Mouse (Mus musculus) liver, postnatal 0 days (tissue): ENCODE results near the gene Gnptab. TPM values are rescaled to one million over a fixed set of nuclear protein-coding genes. Genes with fewer than 3 reads are reported as not detected.
A peak's percentile ranks its signal among the peaks of the same experiment; 100 is the strongest.

ENCODE experiments used
- ATAC-seq: fragments of 200-750 bp; cut with Nextera tagmentation; 2 replicates; pipeline ENCODE4 v1.8.0; 2017; ENCODE audit warnings: mild to moderate bottlenecking, moderate library complexity
- DNase-seq: peaks from one replicate; pipeline ENCODE4 v3.0.0-alpha.2; 2016
- H3K27ac ChIP-seq: fragments of 300-500 bp; sonication (generic); 2 replicates; pipeline ENCODE4 v1.5.1; 2014; ENCODE audit warnings: antibody characterized with exemption, moderate library complexity, mild to moderate bottlenecking, low read depth
- H3K27me3 ChIP-seq: fragments of 300-500 bp; sonication (generic); 2 replicates; pipeline ENCODE4 v1.6.1; 2014; ENCODE audit warnings: low read length, control low read depth, mixed read lengths; ENCODE audit not compliant: insufficient read depth
- H3K36me3 ChIP-seq: fragments of 300-500 bp; sonication (generic); replicated peaks from 2 replicates; pipeline ENCODE4 v1.6.1; 2014; ENCODE audit warnings: mild to moderate bottlenecking, control low read depth, low read length, moderate library complexity, mixed read lengths; ENCODE audit not compliant: insufficient read depth
- H3K4me1 ChIP-seq: fragments of 300-500 bp; sonication (generic); 2 replicates; pipeline ENCODE4 v1.6.1; 2014; ENCODE audit warnings: antibody characterized with exemption, mild to moderate bottlenecking, control low read depth; ENCODE audit not compliant: insufficient read depth
- H3K4me2 ChIP-seq: fragments of 300-500 bp; sonication (generic); 2 replicates; pipeline ENCODE4 v1.6.1; 2014; ENCODE audit warnings: low read depth, mild to moderate bottlenecking, low read length, moderate library complexity, mixed read lengths
- H3K4me3 ChIP-seq: fragments of 300-500 bp; sonication (generic); 2 replicates; pipeline ENCODE4 v1.5.1; 2014; ENCODE audit warnings: low read depth, low read length
- H3K9ac ChIP-seq: fragments of 300-500 bp; sonication (generic); replicated peaks from 2 replicates; pipeline ENCODE4 v1.6.1; 2014; ENCODE audit warnings: mild to moderate bottlenecking, moderate library complexity
- H3K9me3 ChIP-seq: fragments of 300-500 bp; sonication (generic); 2 replicates; pipeline ENCODE4 v1.6.1; 2016; ENCODE audit warnings: mild to moderate bottlenecking, control low read depth, low read length, mixed read lengths
- CTCF ChIP-seq: sonication (generic); IDR thresholded peaks from 2 replicates; pipeline ENCODE4 v1.5.1; 2016; ENCODE audit warnings: antibody characterized with exemption, low read depth
- EP300 ChIP-seq: IDR thresholded peaks from 2 replicates; pipeline ENCODE4 v1.6.1; 2016; ENCODE audit warnings: antibody characterized with exemption, low read depth, mild to moderate bottlenecking
- WGBS: fragments of 180-500 bp; shearing (Covaris S2); extraction: QIAGEN DNeasy Blood & Tissue Kit; methylation state at CpG from one replicate; pipeline ENCODE4 v1.1.7; 2014; ENCODE audit not compliant: insufficient replicate concordance; 5-methylcytosine and 5-hydroxymethylcytosine counted together
- polyA plus RNA-seq: library from polyadenylated mRNA; unstranded; fragments of >200 nt; fragmentation: Nextera tagmentation; extraction: Ambion mirVana; gene quantifications from 2 replicates; pipeline ENCODE4 v1.2.1, GENCODE M21; 2015

Gene Gnptab
- polyA plus RNA-seq, result 1.5 and 1.8 TPM in 2 replicates

DNA sequence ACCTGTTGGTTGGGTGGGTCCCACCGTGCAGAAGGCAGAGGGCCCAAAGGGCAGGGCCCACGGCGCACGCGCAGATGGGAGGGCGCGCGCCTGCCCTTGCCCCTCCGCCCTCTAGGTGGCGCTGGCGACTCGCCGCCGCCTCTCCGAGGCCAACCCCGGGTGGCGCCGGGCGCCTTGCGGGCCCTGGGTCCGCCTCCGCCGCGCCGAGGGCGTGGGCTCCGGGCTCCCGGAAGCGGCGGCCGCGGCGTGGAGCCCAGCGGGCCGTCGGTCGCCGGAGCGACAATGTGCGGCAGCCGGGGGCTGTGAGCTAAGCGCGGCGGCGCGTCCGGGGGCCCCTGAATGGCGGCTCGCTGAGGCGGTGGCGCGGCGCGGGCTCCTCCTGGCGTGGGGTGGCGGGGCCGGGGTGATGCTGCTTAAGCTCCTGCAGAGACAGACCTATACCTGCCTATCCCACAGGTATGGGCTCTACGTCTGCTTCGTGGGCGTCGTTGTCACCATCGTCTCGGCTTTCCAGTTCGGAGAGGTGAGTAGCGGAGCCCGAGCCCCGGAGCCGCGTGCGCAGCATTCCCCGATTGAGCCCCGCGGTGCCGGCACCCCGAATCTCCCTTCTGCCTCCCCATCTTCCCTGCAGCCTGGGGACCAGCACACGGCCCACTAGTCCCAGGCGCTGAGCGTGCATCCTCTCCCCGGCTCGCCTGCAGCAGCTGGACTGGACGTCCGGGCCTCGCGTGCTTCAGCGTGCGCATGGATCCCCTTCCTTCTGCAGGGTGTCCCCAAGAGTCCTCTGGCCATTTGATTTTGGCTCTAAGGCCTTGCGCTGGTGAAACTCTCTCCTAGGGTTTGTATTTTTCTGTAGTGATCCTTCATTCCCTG is at the start of gene Gnptab, which contains the start of gene Dram1:
TSS of gene Gnptab (plus strand) at position 120 of the 873 bp plus-strand sequence.
TSS of gene Dram1 (minus strand) at position 68 of the 873 bp plus-strand sequence.
- H3K27ac ChIP-seq, result peak within 1 kb of the TSS; percentile 31; the same call in 1 of the 2 replicates
- H3K9ac ChIP-seq, result peak within 1 kb of the TSS; percentile 74
- H3K4me3 ChIP-seq, result peak within 1 kb of the TSS; percentile 80
- H3K4me1 ChIP-seq, result peaks cover 13% of the 10 kb centered on the region
- H3K4me2 ChIP-seq, result peak within 1 kb of the TSS; percentile 85
- TF ChIP-seq CTCF (peak; percentile 90), EP300 (no peak)
- under 1% methylated on average over 57 of the region's 87 CpGs for WGBS
- H3K27me3 ChIP-seq, result no peaks in the 10 kb centered on the region
- no peaks in the 10 kb centered on the region for H3K36me3 ChIP-seq
- DNase-seq (peak; percentile 91), ATAC-seq (peak; percentile 92)
- H3K9me3 ChIP-seq, result no peaks in the 10 kb centered on the region

DNA sequence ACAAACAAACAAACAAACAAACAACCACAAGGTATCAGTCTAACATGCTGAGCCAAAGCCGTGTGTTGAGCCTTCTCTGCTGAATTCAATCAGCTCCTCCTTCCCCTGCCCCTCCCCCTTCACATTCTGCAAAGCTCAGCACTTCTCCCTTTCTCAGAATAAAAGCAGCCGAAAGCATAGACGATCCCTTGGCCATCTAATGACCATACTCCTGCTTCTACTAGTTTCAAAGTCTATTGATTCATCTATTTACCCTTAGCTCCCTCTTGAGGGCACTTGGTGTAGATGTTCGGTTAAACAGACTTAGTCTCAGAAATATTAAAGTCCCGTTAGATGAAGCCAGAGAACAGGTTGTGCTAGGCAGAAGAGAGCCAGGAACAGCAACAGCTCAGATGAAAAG is 48.2 kb upstream of the Gnptab start:
- Histone ChIP-seq H3K9ac (no peak overlapping the region), H3K36me3 (no peaks in the 10 kb centered on the region), H3K27ac (no peak overlapping the region), H3K4me1 (no peaks in the 10 kb centered on the region), H3K9me3 (no peaks in the 10 kb centered on the region), H3K4me2 (no peak overlapping the region), H3K4me3 (no peak overlapping the region), H3K27me3 (no peaks in the 10 kb centered on the region)
- TF ChIP-seq CTCF (peak; percentile 43), EP300 (no peak)
- DNase-seq, result no peak
- 25% methylated on average over 5 of the region's 5 CpGs for WGBS
- no peak for ATAC-seq

GRCm38 (mm10) chr10:88340660-88341059 is 38.3 kb upstream of the Gnptab start:
- ATAC-seq, result no peak
- TF ChIP-seq CTCF (no peak), EP300 (no peak)
- Histone ChIP-seq H3K36me3 (no peaks in the 10 kb centered on the region), H3K4me2 (no peak overlapping the region), H3K27ac (no peak overlapping the region), H3K4me3 (no peak overlapping the region), H3K4me1 (no peaks in the 10 kb centered on the region), H3K9ac (no peak overlapping the region), H3K9me3 (no peaks in the 10 kb centered on the region), H3K27me3 (no peaks in the 10 kb centered on the region)
- no peak for DNase-seq
- WGBS, result 68% methylated on average over 9 of the region's 9 CpGs

GRCm38 (mm10) chr10:88341368-88341767 is 37.6 kb upstream of the Gnptab start:
- no peaks in the 10 kb centered on the region for H3K9me3 ChIP-seq
- ATAC-seq (no peak), DNase-seq (no peak)
- H3K27ac ChIP-seq, result no peak overlapping the region
- no peak overlapping the region for H3K4me2 ChIP-seq
- H3K4me3 ChIP-seq, result no peak overlapping the region
- H3K9ac ChIP-seq, result no peak overlapping the region
- no peaks in the 10 kb centered on the region for H3K27me3 ChIP-seq
- WGBS, result 72% methylated on average over 6 of the region's 6 CpGs
- H3K4me1 ChIP-seq, result no peaks in the 10 kb centered on the region
- no peak for TF ChIP-seq EP300
- no peak for TF ChIP-seq CTCF
- no peaks in the 10 kb centered on the region for H3K36me3 ChIP-seq

GRCm38 (mm10) chr10:88345899-88346401 is 33.0 kb upstream of the Gnptab start:
- TF ChIP-seq CTCF (no peak), EP300 (no peak)
- WGBS, result 36% methylated on average over 11 of the region's 11 CpGs
- Histone ChIP-seq H3K4me3 (no peak overlapping the region), H3K36me3 (no peaks in the 10 kb centered on the region), H3K4me2 (no peak overlapping the region), H3K27me3 (no peaks in the 10 kb centered on the region), H3K4me1 (peaks cover 5% of the 10 kb centered on the region; the same call in 1 of the 2 replicates), H3K9ac (no peak overlapping the region), H3K27ac (peak overlapping the region; percentile 23), H3K9me3 (no peaks in the 10 kb centered on the region)
- ATAC-seq (no peak; the same call in 1 of the 2 replicates), DNase-seq (no peak)
